ENCODE assay signal across 19 mouse cellular contexts in the genomic region with DNA sequence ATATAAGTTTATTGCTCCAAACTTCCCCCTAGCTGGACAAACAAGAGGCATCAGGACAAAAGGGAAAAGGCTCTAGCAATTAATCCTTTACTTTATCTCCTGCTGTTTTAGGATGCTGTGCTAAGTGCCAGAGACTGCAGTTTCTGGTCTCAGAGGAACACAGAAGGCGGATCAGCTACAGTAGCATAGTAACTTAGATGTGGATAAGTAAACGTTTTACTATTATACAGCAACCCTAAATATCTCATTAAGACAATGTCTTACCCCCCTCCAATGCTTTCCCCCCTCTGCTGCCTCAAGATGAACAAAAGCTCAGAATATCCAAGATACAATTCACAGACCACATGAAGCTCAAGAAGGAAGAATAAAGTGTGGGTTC.
"Had no signal": no experiment of that assay in that cellular context is flagged by ENCODE, and none has a peak within 500 bp of the region (broad histone marks: within the 10 kb centered on the region; RNA-seq: fewer than 3 reads in every experiment).

No protein-coding gene starts in this region.

- H3K27me3 ChIP-seq: liver, embryonic 13.5 days; liver, embryonic 15.5 days; lung, embryonic 15.5 days; megakaryocyte, embryonic 14.5 days; neural tube, embryonic 12.5 days; stomach, embryonic 15.5 days had no signal

- H3K4me3 ChIP-seq: liver, embryonic 13.5 days; liver, embryonic 15.5 days; lung, embryonic 15.5 days; megakaryocyte, embryonic 14.5 days; neural tube, embryonic 12.5 days; stomach, embryonic 15.5 days had no signal

- H3K27ac ChIP-seq: liver, embryonic 13.5 days; liver, embryonic 15.5 days; lung, embryonic 15.5 days; macrophage; neural tube, embryonic 12.5 days; stomach, embryonic 15.5 days; stomach, postnatal 0 days had no signal

- H3K36me3 ChIP-seq: liver, embryonic 13.5 days; liver, embryonic 15.5 days; lung, embryonic 15.5 days; neural tube, embryonic 12.5 days; stomach, embryonic 15.5 days had no signal

- H3K4me2 ChIP-seq: liver, embryonic 11.5 days; liver, embryonic 13.5 days; liver, embryonic 15.5 days; lung, embryonic 15.5 days; neural tube, embryonic 12.5 days; stomach, embryonic 15.5 days had no signal

- ATAC-seq: liver, postnatal 0 days; lung, postnatal 0 days; midbrain, embryonic 16.5 days had no signal

- H3K9me3 ChIP-seq: liver, embryonic 13.5 days; liver, embryonic 15.5 days; lung, embryonic 15.5 days; megakaryocyte, embryonic 14.5 days; neural tube, embryonic 12.5 days; stomach, embryonic 15.5 days had no signal

- DNase-seq: liver, embryonic 13.5 days; liver, postnatal 0 days; lung, adult 2 months; lung, postnatal 14 days; lung, postnatal 36 days; right cerebral cortex, postnatal 14 days; thymus, adult 2 months; thymus, postnatal 25 days; thymus, postnatal 4 days had no signal

- H3K4me1 ChIP-seq: liver, embryonic 13.5 days; liver, embryonic 15.5 days; lung, embryonic 15.5 days; megakaryocyte, embryonic 14.5 days; neural tube, embryonic 12.5 days; stomach, embryonic 15.5 days had no signal

- H3K9ac ChIP-seq: liver, embryonic 13.5 days; liver, embryonic 15.5 days; liver, postnatal 0 days; lung, embryonic 15.5 days; neural tube, embryonic 12.5 days; stomach, embryonic 15.5 days had no signal
